Mouse (Mus musculus): ENCODE results near the gene Kynu. TPM values are rescaled to one million over a fixed set of nuclear protein-coding genes. Genes with fewer than 3 reads are reported as not detected.

The Kynu gene
- polyA plus RNA-seq (2012; rRNA removed): 0.31 and 0.44 TPM in 2 replicates

GRCm38 (mm10) chr2:43555062-43555888 is at the start of gene Kynu:
Gene Kynu, plus strand, starts transcription at chr2:43555329.

Other genes starting within 250 kb of the Kynu start
- 0.76 and 0.96 TPM in 2 replicates for gene Arhgap15, start 193.5 kb downstream of the Kynu start, polyA plus RNA-seq (2012; rRNA removed)